Mouse (Mus musculus): ENCODE measurements at regions not wholly inside any gene's neighbourhood (a gene's known extent, or its start where the extent isn't known, plus 50 kb on each side); places are given as distances from the start of the nearest gene placed in this dataset.

- no peak for DNase-seq (ENCODE audit: low spot score in 2 of 2)
Observed at GRCm38 (mm10) chr3:103513411-103513810, 61.6 kb upstream of the Syt6 start.

GRCm38 (mm10) chr3:103514061-103514460 is 61.0 kb upstream of the Syt6 start:
- DNase-seq (ENCODE audit: low spot score in 2 of 2), result no peak

GRCm38 (mm10) chr3:103515946-103516345 is 59.1 kb upstream of the Syt6 start:
- no peak for DNase-seq (ENCODE audit: low spot score in 2 of 2)

GRCm38 (mm10) chr3:103517376-103518304 is 57.4 kb upstream of the Syt6 start:
- DNase-seq (ENCODE audit: low spot score in 2 of 2), result no peak

- no peak for DNase-seq (ENCODE audit: low spot score in 2 of 2)
Observed at GRCm38 (mm10) chr3:103518624-103519023, 56.4 kb upstream of the Syt6 start.
